8 mouse cellular contexts compared by ENCODE assay signal in the genomic region with DNA sequence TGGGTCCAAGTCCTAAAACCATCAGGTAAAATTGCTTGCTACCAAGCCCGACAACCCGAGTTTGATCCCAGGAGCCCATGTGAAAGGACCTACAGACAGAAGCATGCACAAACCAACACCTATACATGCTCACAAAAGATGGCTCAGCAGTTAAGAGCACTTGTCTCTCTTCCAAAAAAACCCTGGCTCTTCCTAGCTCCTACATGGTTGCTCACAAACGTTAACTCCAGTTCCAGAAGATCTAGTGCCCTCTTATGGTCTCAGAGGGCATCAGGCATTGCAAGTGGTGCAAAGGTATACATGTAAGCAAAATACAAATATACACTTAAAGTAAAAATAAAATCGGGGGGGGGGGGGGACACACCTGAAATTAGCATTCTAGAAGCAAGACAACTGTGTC. TPM values are rescaled to one million over a fixed set of nuclear protein-coding genes. Genes with fewer than 3 reads are reported as not detected.
A peak's percentile ranks its signal among the peaks of the same experiment; 100 is the strongest.
DNase-seq lines count a peak whose midpoint lies in the region; ATAC-seq and TF ChIP-seq lines count a peak whose summit lies in the region.

No protein-coding gene starts in this region.

- no peak overlapping the region for H3K27ac ChIP-seq in heart, embryonic 10.5 days
- H3K27ac ChIP-seq in forebrain, postnatal 0 days (ENCODE audit: low read depth, low read length), result no peak overlapping the region
- H3K27ac ChIP-seq in midbrain, embryonic 11.5 days (ENCODE audit: low read depth, low read length), result no peak overlapping the region

- no peak for DNase-seq in heart, embryonic 10.5 days (ENCODE audit: low spot score)
- DNase-seq in heart, postnatal 4 days, result no peak
- DNase-seq in G1E (ENCODE audit: low spot score), result peak; percentile 21
- no peak for DNase-seq in forebrain, postnatal 0 days
- peak; percentile 75 for DNase-seq in midbrain, embryonic 11.5 days (ENCODE audit: low spot score, missing footprints)
- DNase-seq in ovary, adult 18-20 months (ENCODE audit: low spot score), result no peak
- DNase-seq in T-cell, adult 2 months (ENCODE audit: low spot score), result no peak

- peaks cover 28% of the 10 kb centered on the region for H3K36me3 ChIP-seq in heart, embryonic 10.5 days
- H3K36me3 ChIP-seq in G1E (replicated peaks), result peaks cover 48% of the 10 kb centered on the region
- peaks cover 20% of the 10 kb centered on the region for H3K36me3 ChIP-seq in forebrain, postnatal 0 days (ENCODE audit: insufficient read depth)
- peaks cover 4% of the 10 kb centered on the region; the same call in 1 of the 2 replicates for H3K36me3 ChIP-seq in midbrain, embryonic 11.5 days (ENCODE audit: control insufficient read depth, insufficient read depth, low read length)

- ATAC-seq in G1E (ENCODE audit: extremely low read depth, insufficient number of reproducible peaks, low FRiP score, poor library complexity, severe bottlenecking), result no peak
- no peak for ATAC-seq in forebrain, postnatal 0 days
- no peak for ATAC-seq in midbrain, embryonic 11.5 days (ENCODE audit: low FRiP score)
- ATAC-seq in activated CD4-positive, CD25-positive, alpha-beta regulatory T cell, adult 4 months, result no peak

- H3K4me2 ChIP-seq in forebrain, postnatal 0 days (ENCODE audit: low read depth), result peak overlapping the region; percentile 19; the same call in 1 of the 2 replicates
- H3K4me2 ChIP-seq in midbrain, embryonic 11.5 days, result peak overlapping the region; percentile 14; the same call in 1 of the 2 replicates

- TF ChIP-seq CTCF in G1E (IDR thresholded peaks at IDR 0.05; ENCODE audit: low read depth, low read length), result no peak
- TF ChIP-seq CTCF in forebrain, postnatal 0 days (IDR thresholded peaks at IDR 0.05; ENCODE audit: low read depth), result peak; percentile 41

- no peaks in the 10 kb centered on the region for H3K9me3 ChIP-seq in heart, embryonic 10.5 days
- H3K9me3 ChIP-seq in G1E (replicated peaks), result no peaks in the 10 kb centered on the region
- H3K9me3 ChIP-seq in forebrain, postnatal 0 days (ENCODE audit: low read length), result no peaks in the 10 kb centered on the region
- no peaks in the 10 kb centered on the region for H3K9me3 ChIP-seq in midbrain, embryonic 11.5 days (ENCODE audit: control insufficient read depth, low read length)

- no peak overlapping the region for H3K9ac ChIP-seq in forebrain, postnatal 0 days
- H3K9ac ChIP-seq in midbrain, embryonic 11.5 days (ENCODE audit: low read length), result no peak overlapping the region

- H3K4me3 ChIP-seq in heart, embryonic 10.5 days, result peak overlapping the region; percentile 99
- H3K4me3 ChIP-seq in G1E (ENCODE audit: low read depth, low read length), result peak overlapping the region; percentile 51; the same call in 1 of the 2 replicates
- no peak overlapping the region for H3K4me3 ChIP-seq in forebrain, postnatal 0 days (ENCODE audit: low read depth, low read length)
- H3K4me3 ChIP-seq in midbrain, embryonic 11.5 days (ENCODE audit: low read depth, low read length), result no peak overlapping the region

- peaks cover 35% of the 10 kb centered on the region for H3K4me1 ChIP-seq in heart, embryonic 10.5 days
- peaks cover 34% of the 10 kb centered on the region for H3K4me1 ChIP-seq in G1E (ENCODE audit: insufficient read depth, low read depth, low read length)
- peaks cover 23% of the 10 kb centered on the region; the same call in 1 of the 2 replicates for H3K4me1 ChIP-seq in forebrain, postnatal 0 days (ENCODE audit: insufficient read depth)
- peaks cover 21% of the 10 kb centered on the region for H3K4me1 ChIP-seq in midbrain, embryonic 11.5 days (ENCODE audit: control insufficient read depth, insufficient read depth, low read length)

- 55% methylated on average over 4 of the region's 4 CpGs for whole genome bisulfite sequencing in heart, embryonic 10.5 days
- 50% methylated on average over 4 of the region's 4 CpGs for WGBS in forebrain, postnatal 0 days
- WGBS in midbrain, embryonic 11.5 days, result 52% methylated on average over 4 of the region's 4 CpGs

- H3K27me3 ChIP-seq in heart, embryonic 10.5 days (ENCODE audit: insufficient read depth, poor library complexity, severe bottlenecking), result no peaks in the 10 kb centered on the region
- no peaks in the 10 kb centered on the region for H3K27me3 ChIP-seq in G1E (ENCODE audit: insufficient read depth, low read length)
- H3K27me3 ChIP-seq in forebrain, postnatal 0 days (ENCODE audit: insufficient read depth, low read length), result no peaks in the 10 kb centered on the region
- no peaks in the 10 kb centered on the region for H3K27me3 ChIP-seq in midbrain, embryonic 11.5 days (ENCODE audit: control insufficient read depth, insufficient read depth, low read length)

RNA-seq across cellular contexts. Expression of a gene that starts 1.7 kb away (rescaled TPM):
- 697 and 904 TPM in 2 replicates for polyA plus RNA-seq in heart, embryonic 10.5 days (2016; fragmentation: Nextera tagmentation; extraction: Ambion mirVana)
- total RNA-seq in heart, postnatal 4 days (2021), result 1,000 to 10,000 TPM; 1,575 to 1,686 TPM
- total RNA-seq in G1E (2014; fragmentation: Nextera tagmentation), result 103 and 132 TPM in 2 replicates
- 455 and 620 TPM in 2 replicates for total RNA-seq in G1E (2017)
- 31.1 and 31.2 TPM in 2 replicates for polyA plus RNA-seq in G1E (2012)
- 271 and 387 TPM in 2 replicates for total RNA-seq in forebrain, postnatal 0 days (2014; rRNA removed)
- polyA plus RNA-seq in forebrain, postnatal 0 days (2015; fragmentation: Nextera tagmentation; extraction: Ambion mirVana), result 414 and 534 TPM in 2 replicates
- 398 and 455 TPM in 2 replicates for polyA plus RNA-seq in midbrain, embryonic 11.5 days (2014; fragmentation: Nextera tagmentation; extraction: Ambion mirVana)
- 1,000 to 10,000 TPM in 1 of 2 experiments, 100 to 1,000 TPM in 1; 979 to 1,004 TPM for polyA plus RNA-seq in activated CD4-positive, CD25-positive, alpha-beta regulatory T cell, adult 4 months (2017; shearing (Covaris generic))

RNA-seq across cellular contexts. Expression of a gene that starts 1.9 kb away (rescaled TPM):
- polyA plus RNA-seq in heart, embryonic 10.5 days (2016; fragmentation: Nextera tagmentation; extraction: Ambion mirVana), result 69.1 and 77.9 TPM in 2 replicates
- 10 to 100 TPM; 40.6 to 41.5 TPM for total RNA-seq in heart, postnatal 4 days (2021)
- 89.0 and 109 TPM in 2 replicates for total RNA-seq in G1E (2014; fragmentation: Nextera tagmentation)
- 44.9 and 49.4 TPM in 2 replicates for total RNA-seq in G1E (2017)
- polyA plus RNA-seq in G1E (2012), result 36.3 and 55.8 TPM in 2 replicates
- total RNA-seq in forebrain, postnatal 0 days (2014; rRNA removed), result 95.4 and 98.4 TPM in 2 replicates
- 67.5 and 70.2 TPM in 2 replicates for polyA plus RNA-seq in forebrain, postnatal 0 days (2015; fragmentation: Nextera tagmentation; extraction: Ambion mirVana)
- polyA plus RNA-seq in midbrain, embryonic 11.5 days (2014; fragmentation: Nextera tagmentation; extraction: Ambion mirVana), result 64.1 and 67.5 TPM in 2 replicates
- 10 to 100 TPM; 17.5 to 17.9 TPM for polyA plus RNA-seq in activated CD4-positive, CD25-positive, alpha-beta regulatory T cell, adult 4 months (2017; shearing (Covaris generic))

RNA-seq across cellular contexts. Expression of a gene that starts 19.5 kb away (rescaled TPM):
- 20.4 and 24.9 TPM in 2 replicates for polyA plus RNA-seq in heart, embryonic 10.5 days (2016; fragmentation: Nextera tagmentation; extraction: Ambion mirVana)
- total RNA-seq in heart, postnatal 4 days (2021), result 10 to 100 TPM; 27.0 to 28.6 TPM
- 11.7 and 25.6 TPM in 2 replicates for total RNA-seq in G1E (2014; fragmentation: Nextera tagmentation)
- 13.6 and 14.6 TPM in 2 replicates for total RNA-seq in G1E (2017)
- polyA plus RNA-seq in G1E (2012), result 0.31 and 0.32 TPM in 2 replicates
- 9.9 and 10.6 TPM in 2 replicates for total RNA-seq in forebrain, postnatal 0 days (2014; rRNA removed)
- polyA plus RNA-seq in forebrain, postnatal 0 days (2015; fragmentation: Nextera tagmentation; extraction: Ambion mirVana), result 6.8 and 8.2 TPM in 2 replicates
- polyA plus RNA-seq in midbrain, embryonic 11.5 days (2014; fragmentation: Nextera tagmentation; extraction: Ambion mirVana), result 22.2 and 24.7 TPM in 2 replicates
- polyA plus RNA-seq in activated CD4-positive, CD25-positive, alpha-beta regulatory T cell, adult 4 months (2017; shearing (Covaris generic)), result 10 to 100 TPM; 21.7 to 26.9 TPM

RNA-seq across cellular contexts. Expression of a gene that starts 50.3 kb away (rescaled TPM):
- 31.7 and 38.0 TPM in 2 replicates for polyA plus RNA-seq in heart, embryonic 10.5 days (2016; fragmentation: Nextera tagmentation; extraction: Ambion mirVana)
- 10 to 100 TPM; 10.4 to 10.6 TPM for total RNA-seq in heart, postnatal 4 days (2021)
- total RNA-seq in G1E (2014; fragmentation: Nextera tagmentation) (46.1 and 56.1 TPM in 2 replicates), G1E (2017) (43.2 and 47.0 TPM in 2 replicates)
- 2.4 and 3.4 TPM in 2 replicates for polyA plus RNA-seq in G1E (2012)
- total RNA-seq in forebrain, postnatal 0 days (2014; rRNA removed), result 2.0 and 3.2 TPM in 2 replicates
- 2.6 and 3.5 TPM in 2 replicates for polyA plus RNA-seq in forebrain, postnatal 0 days (2015; fragmentation: Nextera tagmentation; extraction: Ambion mirVana)
- 55.8 and 61.0 TPM in 2 replicates for polyA plus RNA-seq in midbrain, embryonic 11.5 days (2014; fragmentation: Nextera tagmentation; extraction: Ambion mirVana)
- polyA plus RNA-seq in activated CD4-positive, CD25-positive, alpha-beta regulatory T cell, adult 4 months (2017; shearing (Covaris generic)), result 10 to 100 TPM; 10.2 to 11.8 TPM

RNA-seq across cellular contexts. Expression of a gene that starts 50.5 kb away (rescaled TPM):
- 68.9 and 74.3 TPM in 2 replicates for polyA plus RNA-seq in heart, embryonic 10.5 days (2016; fragmentation: Nextera tagmentation; extraction: Ambion mirVana)
- total RNA-seq in heart, postnatal 4 days (2021), result 10 to 100 TPM; 83.3 to 84.7 TPM
- total RNA-seq in G1E (2014; fragmentation: Nextera tagmentation) (35.2 and 40.5 TPM in 2 replicates), G1E (2017) (37.2 and 47.0 TPM in 2 replicates)
- 5.5 and 6.2 TPM in 2 replicates for polyA plus RNA-seq in G1E (2012)
- total RNA-seq in forebrain, postnatal 0 days (2014; rRNA removed), result 80.3 and 83.0 TPM in 2 replicates
- 52.7 and 57.6 TPM in 2 replicates for polyA plus RNA-seq in forebrain, postnatal 0 days (2015; fragmentation: Nextera tagmentation; extraction: Ambion mirVana)
- 46.6 and 48.4 TPM in 2 replicates for polyA plus RNA-seq in midbrain, embryonic 11.5 days (2014; fragmentation: Nextera tagmentation; extraction: Ambion mirVana)
- 1 to 10 TPM; 6.0 to 8.2 TPM for polyA plus RNA-seq in activated CD4-positive, CD25-positive, alpha-beta regulatory T cell, adult 4 months (2017; shearing (Covaris generic))

Comparison
In these comparisons a context has a peak if more than half of its experiments do, and no peak if none do; other contexts are left out.
1. DNase-seq: peak in G1E (single experiment) and midbrain, embryonic 11.5 days (single experiment); none in heart, embryonic 10.5 days (single experiment), heart, postnatal 4 days (single experiment), forebrain, postnatal 0 days (single experiment), ovary, adult 18-20 months (single experiment) and T-cell, adult 2 months (single experiment).
2. H3K4me3 ChIP-seq: peak in heart, embryonic 10.5 days (single experiment) and G1E (single experiment); none in forebrain, postnatal 0 days (single experiment) and midbrain, embryonic 11.5 days (single experiment).
3. RNA of a gene that starts 1.7 kb away (polyA plus RNA-seq): 979 to 1,004 TPM in activated CD4-positive, CD25-positive, alpha-beta regulatory T cell, adult 4 months, 697 to 904 TPM in heart, embryonic 10.5 days, 398 to 455 TPM in midbrain, embryonic 11.5 days and 414 to 534 TPM in forebrain, postnatal 0 days; 31.1 to 31.2 TPM in G1E; every median in the first group is over 10 times any median in the second.